Mouse (Mus musculus) limb, embryonic 14.5 days (tissue): ENCODE measurements around the gene Tspan6. TPM values are rescaled to one million over a fixed set of nuclear protein-coding genes. Genes with fewer than 3 reads are reported as not detected.

ENCODE experiments used
- ATAC-seq: fragments of 200-750 bp; cut with Nextera tagmentation; 2 replicates; pipeline ENCODE4 v1.8.0; 2017; ENCODE audit warnings: low read depth, moderate number of reproducible peaks, moderate TSS enrichment; ENCODE audit not compliant: low FRiP score
- DNase-seq: peaks from one replicate; pipeline ENCODE4 v3.0.0-alpha.2; 2015; ENCODE audit warnings: low spot score
- H3K27ac ChIP-seq: fragments of 300-500 bp; sonication (generic); replicated peaks from 2 replicates; pipeline ENCODE4 v1.5.1; 2014; ENCODE audit warnings: low read depth, mild to moderate bottlenecking, low read length, moderate library complexity, mixed read lengths
- H3K27me3 ChIP-seq: fragments of 300-500 bp; sonication (generic); 2 replicates; pipeline ENCODE4 v1.6.1; 2014; ENCODE audit warnings: low read length, mixed read lengths; ENCODE audit not compliant: control insufficient read depth, insufficient read depth
- H3K36me3 ChIP-seq: fragments of 300-500 bp; sonication (generic); 2 replicates; pipeline ENCODE4 v1.6.1; 2014; ENCODE audit warnings: mild to moderate bottlenecking, low read length, moderate library complexity, mixed read lengths; ENCODE audit not compliant: control insufficient read depth, insufficient read depth
- H3K4me1 ChIP-seq: fragments of 300-500 bp; sonication (generic); 2 replicates; pipeline ENCODE4 v1.6.1; 2014; ENCODE audit warnings: antibody characterized with exemption, low read length, mixed read lengths; ENCODE audit not compliant: control insufficient read depth, insufficient read depth
- H3K4me2 ChIP-seq: fragments of 300-500 bp; sonication (generic); replicated peaks from 2 replicates; pipeline ENCODE4 v1.6.1; 2014; ENCODE audit warnings: low read depth, mild to moderate bottlenecking, low read length, moderate library complexity; ENCODE audit not compliant: severe bottlenecking
- H3K4me3 ChIP-seq: fragments of 300-500 bp; sonication (generic); replicated peaks from 2 replicates; pipeline ENCODE4 v1.5.1; 2014; ENCODE audit warnings: low read length
- H3K9ac ChIP-seq: fragments of 300-500 bp; sonication (generic); 2 replicates; pipeline ENCODE4 v1.6.1; 2014; ENCODE audit warnings: mild to moderate bottlenecking, low read depth, low read length, moderate library complexity; ENCODE audit not compliant: severe bottlenecking
- H3K9me3 ChIP-seq: fragments of 300-500 bp; sonication (generic); 2 replicates; pipeline ENCODE4 v1.6.1; 2016; ENCODE audit warnings: low read length; ENCODE audit not compliant: control insufficient read depth
- POLR2A ChIP-seq: fragments of 200-500 bp; IDR thresholded peaks from 2 replicates; pipeline ENCODE4 v1.8.0; 2012; ENCODE audit warnings: inconsistent platforms, mild to moderate bottlenecking, moderate library complexity, borderline replicate concordance; ENCODE audit not compliant: insufficient read depth, insufficient read length; ENCODE audit errors: extremely low read depth
- WGBS: fragments of 180-500 bp; shearing (Covaris S2); extraction: QIAGEN DNeasy Blood & Tissue Kit; methylation state at CpG from one replicate; pipeline ENCODE4 v1.1.7; 2014; 5-methylcytosine and 5-hydroxymethylcytosine counted together
- polyA plus RNA-seq, 2 experiments: library from polyadenylated mRNA; depleted of rRNA in 1 of 2; stranded (reverse) in 1 of 2; unstranded in 1 of 2; fragments of >200 nt; fragmentation: Nextera tagmentation in 1 of 2; extraction: Ambion mirVana in 1 of 2; gene quantifications; 2 replicates each; pipeline versions ENCODE4 v1.2.1 to v1.2.3; 2012 to 2014

Tspan6 gene
- polyA plus RNA-seq, 2 experiments: 80.3 to 169 TPM

GRCm38 (mm10) chrX:133888111-133888510 is 10.1 kb downstream of the Tspan6 start:
- DNase-seq: no peak
- Histone ChIP-seq H3K9ac (no peak overlapping the region), H3K4me3 (no peak overlapping the region), H3K36me3 (peaks cover 14% of the 10 kb centered on the region; the same call in 1 of the 2 replicates), H3K4me1 (no peaks in the 10 kb centered on the region), H3K9me3 (no peaks in the 10 kb centered on the region), H3K27ac (no peak overlapping the region), H3K4me2 (no peak overlapping the region), H3K27me3 (no peaks in the 10 kb centered on the region)
- no peak for ATAC-seq
- WGBS: 84% methylated on average over 5 of the region's 5 CpGs
- no peak for TF ChIP-seq POLR2A

DNA sequence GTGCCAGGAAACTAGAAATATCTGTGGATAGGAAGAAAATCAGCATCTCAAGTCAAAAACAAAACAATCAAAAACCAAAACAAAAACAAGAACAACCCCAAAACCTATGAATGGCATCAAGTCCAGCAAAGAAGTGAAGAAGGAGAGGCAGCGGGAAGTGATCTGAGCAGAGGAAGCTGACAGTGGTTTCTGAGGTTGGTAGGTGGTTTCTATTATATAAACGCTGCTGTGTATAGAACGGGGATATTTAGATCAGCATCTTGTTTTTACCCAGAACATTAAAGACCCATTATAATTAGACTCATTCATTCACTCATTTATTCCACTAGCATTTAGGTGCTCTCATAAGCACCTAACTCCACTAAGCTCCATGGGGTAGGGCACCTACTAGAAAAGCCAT is 10.9 kb downstream of the Tspan6 start:
- no peak for ATAC-seq
- 97% methylated on average over 3 of the region's 3 CpGs for WGBS
- Histone ChIP-seq H3K9ac (no peak overlapping the region), H3K4me3 (no peak overlapping the region), H3K4me1 (no peaks in the 10 kb centered on the region), H3K27ac (no peak overlapping the region), H3K9me3 (no peaks in the 10 kb centered on the region), H3K4me2 (no peak overlapping the region), H3K27me3 (no peaks in the 10 kb centered on the region), H3K36me3 (peaks cover 9% of the 10 kb centered on the region; the same call in 1 of the 2 replicates)
- no peak for TF ChIP-seq POLR2A
- DNase-seq: no peak

DNA sequence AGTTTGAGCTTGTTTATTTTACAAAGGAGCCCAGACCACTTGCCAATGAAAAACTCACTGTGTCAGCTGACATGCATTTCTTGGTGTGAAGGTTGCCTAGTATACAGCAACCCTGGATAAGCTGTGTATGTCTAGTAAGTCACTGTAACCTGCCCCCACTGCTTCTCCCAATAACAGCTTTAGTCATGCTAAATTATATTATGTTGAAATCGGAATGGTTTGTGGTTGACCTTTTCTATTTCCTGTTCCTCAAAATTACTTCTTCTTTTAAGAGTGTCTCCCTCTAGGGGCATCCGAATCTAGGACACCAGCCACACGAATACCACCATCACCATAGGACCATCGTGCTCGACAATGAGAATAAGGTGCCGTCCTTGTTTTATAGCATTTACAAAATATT is 28.5 kb downstream of the Tspan6 start:
- H3K9ac ChIP-seq: no peak overlapping the region
- no peak overlapping the region for H3K4me3 ChIP-seq
- ATAC-seq (no peak), DNase-seq (no peak)
- no peaks in the 10 kb centered on the region for H3K4me1 ChIP-seq
- H3K4me2 ChIP-seq: no peak overlapping the region
- no peaks in the 10 kb centered on the region for H3K36me3 ChIP-seq
- H3K27me3 ChIP-seq: no peaks in the 10 kb centered on the region
- TF ChIP-seq POLR2A: no peak
- no peak overlapping the region for H3K27ac ChIP-seq
- H3K9me3 ChIP-seq: no peaks in the 10 kb centered on the region
- WGBS: 88% methylated on average over 6 of the region's 6 CpGs

DNA sequence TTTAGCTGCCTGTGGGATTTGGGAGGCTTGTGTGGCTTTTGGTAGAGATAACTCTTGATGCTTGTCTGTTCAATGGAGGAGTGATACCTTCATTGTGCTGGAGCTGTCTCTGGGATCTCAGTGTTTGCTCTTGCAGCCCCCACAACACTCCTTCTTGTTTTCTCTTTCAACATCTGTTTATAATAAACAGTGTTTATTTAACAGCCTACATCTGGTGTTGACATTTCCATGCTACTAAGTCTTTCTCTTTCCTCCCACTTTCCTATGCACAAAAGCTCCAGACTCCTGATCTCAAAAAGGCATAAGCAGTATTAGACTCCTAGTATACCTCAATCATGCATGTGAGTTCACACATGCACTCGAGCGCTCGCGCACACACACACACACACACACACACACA is 44.6 kb downstream of the Tspan6 start:
- Histone ChIP-seq H3K4me2 (no peak overlapping the region), H3K4me1 (no peaks in the 10 kb centered on the region), H3K36me3 (no peaks in the 10 kb centered on the region), H3K9ac (no peak overlapping the region), H3K4me3 (no peak overlapping the region), H3K27ac (no peak overlapping the region), H3K9me3 (no peaks in the 10 kb centered on the region), H3K27me3 (no peaks in the 10 kb centered on the region)
- no peak for DNase-seq
- no peak for ATAC-seq
- TF ChIP-seq POLR2A: no peak
- WGBS: 65% methylated on average over 4 of the region's 4 CpGs

- no peak within 1 kb of the TSS for H3K4me3 ChIP-seq
- no peak within 1 kb of the TSS for H3K27ac ChIP-seq
- DNase-seq: no peak
- no peak for ATAC-seq
- no peaks in the 10 kb centered on the region for H3K36me3 ChIP-seq
- no peaks in the 10 kb centered on the region for H3K9me3 ChIP-seq
- H3K4me2 ChIP-seq: no peak within 1 kb of the TSS
- WGBS: 64% methylated on average over 5 of the region's 5 CpGs
- no peaks in the 10 kb centered on the region for H3K27me3 ChIP-seq
- no peak within 1 kb of the TSS for H3K9ac ChIP-seq
- no peaks in the 10 kb centered on the region for H3K4me1 ChIP-seq
- no peak for TF ChIP-seq POLR2A
Observed at GRCm38 (mm10) chrX:133850680-133851079, 47.5 kb downstream of the Tspan6 start, which contains the start of gene Tnmd. Tnmd (plus strand) TSS chrX:133850980.

Other genes starting within 250 kb of the Tspan6 start
- 5.0 and 5.7 TPM in 2 replicates for gene Pcdh19, start 209.4 kb downstream of the Tspan6 start, polyA plus RNA-seq (2012; rRNA removed)
- 7.6 and 10.7 TPM in 2 replicates for gene Pcdh19, start 209.4 kb downstream of the Tspan6 start, polyA plus RNA-seq (2014; fragmentation: Nextera tagmentation; extraction: Ambion mirVana)
- gene Tnmd, start 47.4 kb downstream of the Tspan6 start, polyA plus RNA-seq (2012; rRNA removed): 73.5 and 98.4 TPM in 2 replicates
- gene Tnmd, start 47.4 kb downstream of the Tspan6 start, polyA plus RNA-seq (2014; fragmentation: Nextera tagmentation; extraction: Ambion mirVana): 163 and 176 TPM in 2 replicates
- 7.9 and 8.6 TPM in 2 replicates for gene Srpx2, start 10.0 kb upstream of the Tspan6 start, polyA plus RNA-seq (2012; rRNA removed)
- gene Srpx2, start 10.0 kb upstream of the Tspan6 start, polyA plus RNA-seq (2014; fragmentation: Nextera tagmentation; extraction: Ambion mirVana): 7.4 and 8.9 TPM in 2 replicates
- 3.0 and 3.1 TPM in 2 replicates for gene Sytl4, start 83.4 kb upstream of the Tspan6 start, polyA plus RNA-seq (2012; rRNA removed)
- gene Sytl4, start 83.4 kb upstream of the Tspan6 start, polyA plus RNA-seq (2014; fragmentation: Nextera tagmentation; extraction: Ambion mirVana): 2.7 and 3.0 TPM in 2 replicates
- 30.6 and 31.4 TPM in 2 replicates for gene Cstf2, start 160.8 kb upstream of the Tspan6 start, polyA plus RNA-seq (2012; rRNA removed)
- 38.4 and 46.4 TPM in 2 replicates for gene Cstf2, start 160.8 kb upstream of the Tspan6 start, polyA plus RNA-seq (2014; fragmentation: Nextera tagmentation; extraction: Ambion mirVana)